Mouse (Mus musculus) heart, embryonic 11.5 days (tissue): Measurements from ENCODE around the gene 9130409I23Rik. TPM values are rescaled to one million over a fixed set of nuclear protein-coding genes. Genes with fewer than 3 reads are reported as not detected.
A peak's percentile ranks its signal among the peaks of the same experiment; 100 is the strongest.
"Not testable (repeated sequence)": the region's sequence is repeated elsewhere in the genome, so short reads cannot be mapped to it uniquely, and the experiment has no call there.

ENCODE experiments used
- ATAC-seq: fragments of 200-750 bp; cut with Nextera tagmentation; replicated peaks from 2 replicates; pipeline ENCODE4 v1.8.0; 2017; ENCODE audit warnings: moderate library complexity; ENCODE audit not compliant: insufficient number of reproducible peaks, low FRiP score, low TSS enrichment
- H3K27ac ChIP-seq: fragments of 300-500 bp; sonication (generic); 2 replicates; pipeline ENCODE4 v1.5.1; 2014; ENCODE audit warnings: mild to moderate bottlenecking, low read depth, low read length
- H3K27me3 ChIP-seq: fragments of 300-500 bp; sonication (generic); 2 replicates; pipeline ENCODE4 v1.6.1; 2014; ENCODE audit warnings: mild to moderate bottlenecking, low read length, mixed read lengths; ENCODE audit not compliant: control insufficient read depth, insufficient read depth
- H3K36me3 ChIP-seq: fragments of 300-500 bp; sonication (generic); 2 replicates; pipeline ENCODE4 v1.6.1; 2014; ENCODE audit warnings: mild to moderate bottlenecking, low read length, moderate library complexity, mixed read lengths; ENCODE audit not compliant: control insufficient read depth, insufficient read depth
- H3K4me1 ChIP-seq: fragments of 300-500 bp; sonication (generic); 2 replicates; pipeline ENCODE4 v1.6.1; 2014; ENCODE audit warnings: low read length; ENCODE audit not compliant: control insufficient read depth, insufficient read depth
- H3K4me2 ChIP-seq: fragments of 300-500 bp; sonication (generic); 2 replicates; pipeline ENCODE4 v1.6.1; 2014; ENCODE audit warnings: mild to moderate bottlenecking, moderate library complexity
- H3K4me3 ChIP-seq: fragments of 300-500 bp; sonication (generic); 2 replicates; pipeline ENCODE4 v1.5.1; 2014; ENCODE audit warnings: low read depth, low read length
- H3K9ac ChIP-seq: fragments of 300-500 bp; sonication (generic); 2 replicates; pipeline ENCODE4 v1.6.1; 2014; ENCODE audit warnings: mild to moderate bottlenecking, low read depth, low read length, moderate library complexity
- H3K9me3 ChIP-seq: fragments of 300-500 bp; sonication (generic); replicated peaks from 2 replicates; pipeline ENCODE4 v1.6.1; 2016; ENCODE audit warnings: low read length; ENCODE audit not compliant: control insufficient read depth
- WGBS: fragments of 180-500 bp; shearing (Covaris S2); extraction: QIAGEN DNeasy Blood & Tissue Kit; methylation state at CpG from one replicate; pipeline ENCODE4 v1.1.7; 2014; ENCODE audit not compliant: insufficient replicate concordance; 5-methylcytosine and 5-hydroxymethylcytosine counted together
- polyA plus RNA-seq: library from polyadenylated mRNA; unstranded; fragments of >200 nt; fragmentation: Nextera tagmentation; extraction: Ambion mirVana; gene quantifications from 2 replicates; pipeline ENCODE4 v1.2.1, GENCODE M21; 2014

The 9130409I23Rik gene
- polyA plus RNA-seq, 1 experiment from 2014 or later, result not detected

- Histone ChIP-seq H3K9me3 (no peaks in the 10 kb centered on the region), H3K36me3 (no peaks in the 10 kb centered on the region), H3K27ac (peak overlapping the region; percentile 10; the same call in 1 of the 2 replicates), H3K9ac (peak overlapping the region; percentile 62), H3K4me1 (peaks cover 4% of the 10 kb centered on the region; the same call in 1 of the 2 replicates), H3K4me3 (peak overlapping the region; percentile 54), H3K4me2 (peak overlapping the region; percentile 99), H3K27me3 (peaks cover 5% of the 10 kb centered on the region; the same call in 1 of the 2 replicates)
- WGBS, result 1% methylated on average over 22 of the region's 22 CpGs
- ATAC-seq, result peak; percentile 75
Observed at GRCm38 (mm10) chr1:181017212-181017711, 33.8 kb upstream of the 9130409I23Rik start.

GRCm38 (mm10) chr1:181017890-181018420, 33.1 kb upstream of the 9130409I23Rik start:
- WGBS, result 56% methylated on average over 13 of the region's 13 CpGs
- H3K27ac ChIP-seq, result no peak overlapping the region
- no peak overlapping the region for H3K4me3 ChIP-seq
- H3K4me2 ChIP-seq, result no peak overlapping the region
- H3K27me3 ChIP-seq, result peaks cover 5% of the 10 kb centered on the region; the same call in 1 of the 2 replicates
- ATAC-seq, result no peak
- H3K36me3 ChIP-seq, result no peaks in the 10 kb centered on the region
- no peaks in the 10 kb centered on the region for H3K9me3 ChIP-seq
- H3K4me1 ChIP-seq, result peaks cover 4% of the 10 kb centered on the region; the same call in 1 of the 2 replicates
- no peak overlapping the region for H3K9ac ChIP-seq

GRCm38 (mm10) chr1:181020756-181021487, 30.1 kb upstream of the 9130409I23Rik start, which contains the start of gene Ephx1:
Gene Ephx1, minus strand, starts transcription at chr1:181020904.
- Histone ChIP-seq H3K4me2 (no peak within 1 kb of the TSS), H3K9me3 (no peaks in the 10 kb centered on the region), H3K27ac (no peak within 1 kb of the TSS), H3K4me1 (peaks cover 3% of the 10 kb centered on the region; the same call in 1 of the 2 replicates), H3K4me3 (no peak within 1 kb of the TSS), H3K27me3 (peaks cover 5% of the 10 kb centered on the region; the same call in 1 of the 2 replicates), H3K9ac (no peak within 1 kb of the TSS), H3K36me3 (no peaks in the 10 kb centered on the region)
- 44% methylated on average over 5 of the region's 5 CpGs for WGBS
- no peak for ATAC-seq

- peaks cover 5% of the 10 kb centered on the region; the same call in 1 of the 2 replicates for H3K27me3 ChIP-seq
- no peaks in the 10 kb centered on the region for H3K36me3 ChIP-seq
- no peak overlapping the region for H3K4me3 ChIP-seq
- H3K9me3 ChIP-seq, result no peaks in the 10 kb centered on the region
- 63% methylated on average over 7 of the region's 7 CpGs for WGBS
- H3K4me2 ChIP-seq, result no peak overlapping the region
- H3K9ac ChIP-seq, result no peak overlapping the region
- no peaks in the 10 kb centered on the region for H3K4me1 ChIP-seq
- no peak for ATAC-seq
- no peak overlapping the region for H3K27ac ChIP-seq
Observed at GRCm38 (mm10) chr1:181021488-181021865, 29.6 kb upstream of the 9130409I23Rik start.

GRCm38 (mm10) chr1:181022265-181022664, 28.8 kb upstream of the 9130409I23Rik start:
- WGBS, result 10% methylated on average over 1 of the region's 1 CpGs
- H3K36me3 ChIP-seq, result no peaks in the 10 kb centered on the region
- H3K27ac ChIP-seq, result no peak overlapping the region
- H3K4me3 ChIP-seq, result no peak overlapping the region
- no peak overlapping the region for H3K4me2 ChIP-seq
- no peak overlapping the region for H3K9ac ChIP-seq
- H3K27me3 ChIP-seq, result peaks cover 5% of the 10 kb centered on the region; the same call in 1 of the 2 replicates
- no peaks in the 10 kb centered on the region for H3K9me3 ChIP-seq
- ATAC-seq, result 0 out of 2 replicates have a peak, but pooled peaks have one; percentile 42
- H3K4me1 ChIP-seq, result no peaks in the 10 kb centered on the region

- 72% methylated on average over 5 of the region's 5 CpGs for WGBS
- H3K9ac ChIP-seq, H3K4me2 ChIP-seq, H3K27me3 ChIP-seq, H3K4me3 ChIP-seq, H3K27ac ChIP-seq, ATAC-seq, H3K9me3 ChIP-seq, H3K36me3 ChIP-seq, H3K4me1 ChIP-seq: not testable (repeated sequence)
Observed at GRCm38 (mm10) chr1:181035015-181035778, 15.8 kb upstream of the 9130409I23Rik start.

- Histone ChIP-seq H3K27ac (no peak overlapping the region), H3K9me3 (no peaks in the 10 kb centered on the region), H3K4me3 (no peak overlapping the region), H3K4me2 (no peak overlapping the region), H3K9ac (no peak overlapping the region), H3K27me3 (peaks cover 3% of the 10 kb centered on the region; the same call in 1 of the 2 replicates), H3K4me1 (no peaks in the 10 kb centered on the region), H3K36me3 (no peaks in the 10 kb centered on the region)
- 72% methylated on average over 4 of the region's 4 CpGs for WGBS
- no peak for ATAC-seq
Observed at GRCm38 (mm10) chr1:181037623-181038022, 13.4 kb upstream of the 9130409I23Rik start.

- Histone ChIP-seq H3K27me3 (peaks cover 3% of the 10 kb centered on the region; the same call in 1 of the 2 replicates), H3K9ac (no peak overlapping the region), H3K9me3 (no peaks in the 10 kb centered on the region), H3K4me2 (no peak overlapping the region), H3K4me1 (no peaks in the 10 kb centered on the region), H3K4me3 (no peak overlapping the region), H3K36me3 (no peaks in the 10 kb centered on the region), H3K27ac (no peak overlapping the region)
- 9% methylated on average over 4 of the region's 4 CpGs for WGBS
- ATAC-seq, result no peak
Observed at GRCm38 (mm10) chr1:181039652-181040051, 11.4 kb upstream of the 9130409I23Rik start.
